Mouse (Mus musculus) midbrain, embryonic 16.5 days (tissue): ENCODE data around the gene Kcp. TPM values are rescaled to one million over a fixed set of nuclear protein-coding genes. Genes with fewer than 3 reads are reported as not detected.

Experiments used
- ATAC-seq: fragments of 200-750 bp; cut with Nextera tagmentation; 2 replicates; pipeline ENCODE4 v1.8.0; 2017; ENCODE audit warnings: moderate TSS enrichment
- H3K27ac ChIP-seq: fragments of 300-500 bp; sonication (generic); 2 replicates; pipeline ENCODE4 v1.5.1; 2014; ENCODE audit warnings: mild to moderate bottlenecking, low read length, mixed read lengths
- H3K27me3 ChIP-seq: fragments of 300-500 bp; sonication (generic); 2 replicates; pipeline ENCODE4 v1.6.1; 2014; ENCODE audit warnings: low read depth, low read length, mixed read lengths; ENCODE audit not compliant: control insufficient read depth, insufficient read depth
- H3K36me3 ChIP-seq: fragments of 300-500 bp; sonication (generic); 2 replicates; pipeline ENCODE4 v1.6.1; 2014; ENCODE audit warnings: mild to moderate bottlenecking, low read length, moderate library complexity, mixed read lengths; ENCODE audit not compliant: control insufficient read depth, insufficient read depth
- H3K4me1 ChIP-seq: fragments of 300-500 bp; sonication (generic); 2 replicates; pipeline ENCODE4 v1.6.1; 2014; ENCODE audit warnings: mild to moderate bottlenecking, low read length, mixed read lengths; ENCODE audit not compliant: control insufficient read depth, insufficient read depth
- H3K4me2 ChIP-seq: fragments of 300-500 bp; sonication (generic); 2 replicates; pipeline ENCODE4 v1.6.1; 2014; ENCODE audit warnings: mild to moderate bottlenecking, low read length, mixed read lengths
- H3K4me3 ChIP-seq: fragments of 300-500 bp; sonication (generic); 2 replicates; pipeline ENCODE4 v1.5.1; 2014; ENCODE audit warnings: low read depth, mild to moderate bottlenecking, low read length, moderate library complexity, mixed read lengths
- H3K9ac ChIP-seq: fragments of 300-500 bp; sonication (generic); 2 replicates; pipeline ENCODE4 v1.6.1; 2014; ENCODE audit warnings: low read depth, low read length, mixed read lengths
- H3K9me3 ChIP-seq: fragments of 300-500 bp; sonication (generic); replicated peaks from 2 replicates; pipeline ENCODE4 v1.6.1; 2014; ENCODE audit warnings: mild to moderate bottlenecking, low read length, mixed read lengths; ENCODE audit not compliant: control insufficient read depth, poor library complexity, severe bottlenecking
- WGBS: fragments of 180-500 bp; shearing (Covaris S2); extraction: QIAGEN DNeasy Blood & Tissue Kit; methylation state at CpG from one replicate; pipeline ENCODE4 v1.1.7; 2014; 5-methylcytosine and 5-hydroxymethylcytosine counted together
- polyA plus RNA-seq: library from polyadenylated mRNA; unstranded; fragments of >200 nt; fragmentation: Nextera tagmentation; extraction: Ambion mirVana; gene quantifications from 2 replicates; pipeline ENCODE4 v1.2.1, GENCODE M21; 2015

Gene Kcp
- polyA plus RNA-seq, 1 experiment from 2014 or later = 16.7 TPM

DNA sequence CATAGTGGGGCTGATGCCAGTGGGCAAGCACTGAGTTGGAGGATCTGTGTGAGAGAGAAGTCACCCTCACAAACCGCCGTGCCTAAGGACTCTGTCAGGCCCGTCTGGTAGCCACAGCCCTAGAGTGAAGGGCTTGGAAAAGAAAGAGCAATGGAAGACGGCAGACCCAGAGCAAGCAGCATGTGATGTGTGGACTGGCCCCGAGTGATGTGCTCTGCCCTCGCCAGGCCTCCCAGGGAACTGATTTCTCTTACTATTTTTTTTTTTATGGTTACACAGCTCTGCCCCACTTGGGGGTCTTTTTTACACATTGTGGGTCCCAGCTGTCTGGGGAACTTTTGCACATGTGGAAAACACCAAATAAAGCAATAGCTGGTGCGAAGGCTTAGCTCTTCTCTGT is 46.2 kb downstream of the Kcp start:
- Histone ChIP-seq H3K4me3 (no peak overlapping the region), H3K4me1 (no peaks in the 10 kb centered on the region), H3K36me3 (no peaks in the 10 kb centered on the region), H3K9ac (no peak overlapping the region), H3K9me3 (no peaks in the 10 kb centered on the region), H3K4me2 (no peak overlapping the region), H3K27ac (no peak overlapping the region), H3K27me3 (no peaks in the 10 kb centered on the region)
- ATAC-seq = no peak
- WGBS = 52% methylated on average over 7 of the region's 7 CpGs

- Histone ChIP-seq H3K27ac (no peak overlapping the region), H3K27me3 (no peaks in the 10 kb centered on the region), H3K9me3 (no peaks in the 10 kb centered on the region), H3K9ac (no peak overlapping the region), H3K4me2 (no peak overlapping the region), H3K36me3 (no peaks in the 10 kb centered on the region), H3K4me1 (no peaks in the 10 kb centered on the region), H3K4me3 (no peak overlapping the region)
- no peak for ATAC-seq
- 95% methylated on average over 6 of the region's 6 CpGs for WGBS
Observed at GRCm38 (mm10) chr6:29450667-29451066, 57.1 kb downstream of the Kcp start.

GRCm38 (mm10) chr6:29449858-29450257 is 57.9 kb downstream of the Kcp start:
- H3K27me3 ChIP-seq = no peaks in the 10 kb centered on the region
- H3K4me2 ChIP-seq = no peak overlapping the region
- no peaks in the 10 kb centered on the region for H3K36me3 ChIP-seq
- H3K4me3 ChIP-seq = no peak overlapping the region
- H3K27ac ChIP-seq = no peak overlapping the region
- 32% methylated on average over 4 of the region's 4 CpGs for WGBS
- H3K9me3 ChIP-seq = no peaks in the 10 kb centered on the region
- no peak for ATAC-seq
- H3K4me1 ChIP-seq = no peaks in the 10 kb centered on the region
- no peak overlapping the region for H3K9ac ChIP-seq

GRCm38 (mm10) chr6:29445354-29445753 is 62.4 kb downstream of the Kcp start:
- H3K27ac ChIP-seq = no peak overlapping the region
- H3K4me1 ChIP-seq = no peaks in the 10 kb centered on the region
- H3K4me2 ChIP-seq = no peak overlapping the region
- no peak overlapping the region for H3K4me3 ChIP-seq
- ATAC-seq = no peak
- no peaks in the 10 kb centered on the region for H3K9me3 ChIP-seq
- no peak overlapping the region for H3K9ac ChIP-seq
- WGBS = 94% methylated on average over 7 of the region's 7 CpGs
- H3K36me3 ChIP-seq = no peaks in the 10 kb centered on the region
- H3K27me3 ChIP-seq = no peaks in the 10 kb centered on the region

DNA sequence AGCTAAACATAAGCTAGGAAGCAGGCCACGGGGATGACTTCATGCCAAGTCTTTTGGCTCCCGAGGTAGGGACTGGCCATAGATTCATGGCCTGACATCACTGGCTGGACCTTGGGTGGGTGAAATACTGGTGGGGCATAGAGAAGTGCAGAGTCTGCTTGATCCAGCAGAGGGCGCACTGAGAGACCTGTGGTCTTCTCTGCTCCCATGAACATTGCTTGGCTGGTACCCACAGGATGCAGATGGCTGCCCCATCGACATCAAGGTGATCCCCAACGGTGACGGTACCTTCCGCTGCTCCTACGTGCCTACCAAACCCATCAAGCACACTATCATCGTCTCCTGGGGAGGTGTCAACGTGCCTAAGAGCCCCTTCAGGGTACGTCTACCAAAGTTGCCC is 63.0 kb downstream of the Kcp start:
- Histone ChIP-seq H3K9me3 (no peaks in the 10 kb centered on the region), H3K4me2 (no peak overlapping the region), H3K4me1 (no peaks in the 10 kb centered on the region), H3K27ac (no peak overlapping the region), H3K27me3 (no peaks in the 10 kb centered on the region), H3K36me3 (no peaks in the 10 kb centered on the region), H3K4me3 (no peak overlapping the region), H3K9ac (no peak overlapping the region)
- 75% methylated on average over 11 of the region's 11 CpGs for WGBS
- no peak for ATAC-seq

GRCm38 (mm10) chr6:29439789-29440188 is 68.0 kb downstream of the Kcp start:
- 87% methylated on average over 6 of the region's 6 CpGs for WGBS
- Histone ChIP-seq H3K36me3 (no peaks in the 10 kb centered on the region), H3K27me3 (peaks cover 9% of the 10 kb centered on the region), H3K27ac (no peak overlapping the region), H3K4me1 (peaks cover 11% of the 10 kb centered on the region; the same call in 1 of the 2 replicates), H3K4me3 (no peak overlapping the region), H3K9me3 (no peaks in the 10 kb centered on the region), H3K4me2 (no peak overlapping the region), H3K9ac (no peak overlapping the region)
- no peak for ATAC-seq

DNA sequence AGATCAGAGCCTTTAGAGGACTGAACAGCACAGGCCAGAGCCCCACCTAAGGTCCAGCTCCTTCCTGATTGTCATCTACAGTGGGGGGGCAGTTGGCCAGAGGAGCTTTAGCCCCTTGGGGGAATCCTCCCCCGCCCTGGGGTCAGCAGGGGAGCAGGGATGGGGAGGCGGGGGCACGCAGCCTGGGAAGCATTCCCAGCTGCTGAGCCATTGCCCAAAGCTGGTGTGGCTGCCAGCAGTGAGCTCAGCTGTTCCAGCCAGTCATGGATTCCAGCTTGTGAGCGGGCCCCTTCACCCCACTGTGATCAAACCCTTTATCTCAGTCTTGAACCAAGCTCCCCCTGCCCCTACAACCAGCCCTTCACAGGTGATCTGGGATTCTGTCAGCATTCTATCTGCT is 68.5 kb downstream of the Kcp start:
- no peak overlapping the region for H3K27ac ChIP-seq
- WGBS = 64% methylated on average over 4 of the region's 4 CpGs
- no peak overlapping the region for H3K4me2 ChIP-seq
- H3K9me3 ChIP-seq = no peaks in the 10 kb centered on the region
- peaks cover 15% of the 10 kb centered on the region for H3K27me3 ChIP-seq
- no peak for ATAC-seq
- H3K4me1 ChIP-seq = peaks cover 12% of the 10 kb centered on the region; the same call in 1 of the 2 replicates
- no peak overlapping the region for H3K9ac ChIP-seq
- no peak overlapping the region for H3K4me3 ChIP-seq
- no peaks in the 10 kb centered on the region for H3K36me3 ChIP-seq

GRCm38 (mm10) chr6:29436461-29436934 is 71.3 kb downstream of the Kcp start:
- H3K4me2 ChIP-seq = no peak overlapping the region; the same call in 1 of the 2 replicates
- H3K27me3 ChIP-seq = peaks cover 27% of the 10 kb centered on the region
- H3K36me3 ChIP-seq = no peaks in the 10 kb centered on the region
- H3K27ac ChIP-seq = 0 out of 2 replicates have a peak overlapping the region, but pooled peaks have one; percentile 5
- H3K9ac ChIP-seq = no peak overlapping the region
- no peak overlapping the region for H3K4me3 ChIP-seq
- peaks cover 21% of the 10 kb centered on the region for H3K4me1 ChIP-seq
- peak; percentile 33; the same call in 1 of the 2 replicates for ATAC-seq
- WGBS = 2% methylated on average over 11 of the region's 11 CpGs
- no peaks in the 10 kb centered on the region for H3K9me3 ChIP-seq

DNA sequence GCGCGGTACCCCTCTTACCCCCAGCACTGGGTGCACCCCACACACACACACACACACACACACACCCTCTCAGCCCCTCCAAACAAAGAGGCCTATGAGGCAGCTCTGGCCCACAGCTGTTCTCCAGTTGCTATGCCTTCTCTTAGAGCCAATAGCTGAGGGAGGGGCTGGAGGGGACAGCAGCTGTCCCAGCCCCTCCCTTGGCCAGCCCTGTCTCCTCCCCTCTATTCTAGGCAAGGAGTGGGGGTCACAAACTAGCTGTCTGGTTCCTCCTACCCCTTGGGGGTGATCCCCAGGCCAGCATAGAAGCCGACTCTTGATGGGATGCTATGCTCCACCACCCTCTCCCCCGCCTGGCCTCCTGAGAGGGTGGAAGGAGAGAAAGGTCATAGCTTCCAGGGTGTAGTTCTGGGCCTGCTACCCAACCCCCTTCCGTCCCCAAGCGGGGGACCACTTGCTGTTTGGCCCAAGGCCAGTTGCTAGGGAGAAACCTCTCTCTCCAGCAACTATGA is 71.8 kb downstream of the Kcp start:
- H3K4me3 ChIP-seq = no peak overlapping the region
- WGBS = 11% methylated on average over 6 of the region's 6 CpGs
- no peak overlapping the region for H3K4me2 ChIP-seq
- H3K36me3 ChIP-seq = no peaks in the 10 kb centered on the region
- H3K9me3 ChIP-seq = no peaks in the 10 kb centered on the region
- peak overlapping the region; percentile 47; the same call in 1 of the 2 replicates for H3K27ac ChIP-seq
- peaks cover 27% of the 10 kb centered on the region for H3K27me3 ChIP-seq
- peak; percentile 32 for ATAC-seq
- peaks cover 21% of the 10 kb centered on the region for H3K4me1 ChIP-seq
- no peak overlapping the region for H3K9ac ChIP-seq
